Mouse (Mus musculus) kidney, adult 11 months (tissue): Measurements from ENCODE around the gene Magix.
A peak's percentile ranks its signal among the peaks of the same experiment; 100 is the strongest.
"Not testable (repeated sequence)": the region's sequence is repeated elsewhere in the genome, so short reads cannot be mapped to it uniquely, and the experiment has no call there.

Source experiments
- DNase-seq: peaks from one replicate; pipeline ENCODE4 v3.0.0; 2022

The Magix gene

DNA sequence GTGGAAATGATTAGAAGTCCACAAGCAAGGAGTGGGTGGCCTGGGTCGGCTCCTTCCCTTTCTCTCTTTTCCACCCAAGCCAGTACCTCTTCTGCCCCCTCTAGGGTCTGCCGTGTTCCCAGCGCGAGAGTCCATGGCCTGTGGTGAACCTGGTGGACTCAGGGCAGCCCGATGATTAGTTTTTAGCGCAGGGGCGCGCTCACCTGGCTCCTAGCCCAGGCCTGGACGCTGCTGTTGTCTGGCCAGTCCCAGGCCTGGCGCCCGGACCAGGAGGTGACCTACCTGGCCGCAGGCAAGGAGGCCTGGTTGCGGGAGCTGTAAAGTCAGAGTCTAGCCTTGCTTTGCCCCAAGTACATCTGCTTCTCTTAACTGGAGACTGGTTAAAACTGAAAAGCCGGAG lies at the start of gene Magix:
Gene Magix, minus strand, starts transcription at position 388 of the 400 bp plus-strand sequence.
- peak; percentile 74 for DNase-seq

DNA sequence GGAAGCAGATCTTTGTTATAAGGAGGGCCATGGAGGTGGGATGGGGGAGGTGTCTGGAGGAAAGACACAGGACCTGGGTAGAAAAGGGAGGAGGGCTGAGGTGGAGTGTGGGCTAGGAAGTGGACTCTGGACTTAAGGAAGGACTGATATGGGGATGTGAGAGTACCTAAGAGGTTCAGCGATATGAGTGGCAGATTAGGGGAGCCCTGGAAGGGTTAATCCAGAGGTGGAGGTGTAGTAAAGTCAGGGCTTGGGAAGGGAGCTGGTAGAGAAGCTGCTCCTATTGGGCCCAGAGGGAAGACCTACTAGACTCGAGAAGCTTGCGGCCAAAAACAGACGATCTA lies 47.8 kb upstream of the Magix start:
- DNase-seq: no peak

DNA sequence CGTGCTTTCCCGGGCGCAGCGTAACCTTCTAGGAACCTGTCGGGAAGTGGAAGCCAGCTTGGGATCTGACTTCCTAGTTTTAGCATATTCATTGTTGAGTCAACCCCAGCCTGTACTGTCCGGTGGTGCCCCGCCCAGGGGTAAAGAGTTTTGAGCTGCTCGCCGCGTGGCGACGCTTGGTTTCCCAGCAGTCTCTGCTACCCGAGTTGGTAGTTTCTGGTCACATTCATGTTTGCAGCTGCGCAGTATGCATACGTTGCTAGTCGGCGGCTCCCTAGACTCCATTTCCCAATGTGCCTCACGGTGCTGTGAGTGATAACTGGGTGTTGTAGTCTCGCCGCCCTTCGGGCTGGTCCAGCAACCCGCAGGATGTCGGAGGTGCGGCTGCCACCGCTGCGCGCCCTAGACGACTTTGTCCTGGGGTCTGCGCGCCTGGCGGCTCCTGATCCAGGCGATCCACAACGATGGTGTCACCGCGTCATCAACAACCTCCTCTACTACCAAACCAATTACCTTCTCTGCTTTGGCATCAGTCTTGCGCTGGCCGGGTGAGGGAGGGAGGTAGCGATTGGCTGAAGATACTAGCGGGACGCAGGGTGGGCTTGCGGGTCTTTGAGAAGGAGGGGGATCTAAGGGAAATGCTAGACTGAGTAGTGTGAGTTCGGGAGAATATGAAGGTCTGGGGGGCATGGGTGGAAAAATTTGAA lies 47.3 kb upstream of the Magix start, which contains the start of gene Praf2:
Gene Praf2, plus strand, starts transcription at position 225 of the 707 bp plus-strand sequence.
- DNase-seq: peak; percentile 86

DNA sequence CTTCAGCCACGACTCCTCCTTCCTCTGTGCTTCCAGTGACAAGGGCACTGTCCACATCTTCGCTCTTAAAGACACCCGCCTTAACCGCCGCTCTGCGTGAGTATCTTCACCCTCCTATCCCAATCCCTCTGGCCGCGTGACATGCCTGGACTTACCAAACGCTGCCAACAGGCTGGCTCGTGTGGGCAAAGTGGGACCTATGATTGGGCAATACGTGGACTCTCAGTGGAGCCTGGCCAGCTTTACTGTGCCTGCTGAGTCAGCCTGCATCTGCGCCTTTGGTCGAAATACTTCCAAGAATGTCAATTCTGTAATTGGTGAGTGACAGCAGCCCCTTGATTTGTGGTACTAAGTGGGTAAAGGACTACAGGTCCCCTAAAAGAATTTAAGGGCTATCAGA lies 46.1 kb upstream of the Magix start:
- DNase-seq: no peak

DNA sequence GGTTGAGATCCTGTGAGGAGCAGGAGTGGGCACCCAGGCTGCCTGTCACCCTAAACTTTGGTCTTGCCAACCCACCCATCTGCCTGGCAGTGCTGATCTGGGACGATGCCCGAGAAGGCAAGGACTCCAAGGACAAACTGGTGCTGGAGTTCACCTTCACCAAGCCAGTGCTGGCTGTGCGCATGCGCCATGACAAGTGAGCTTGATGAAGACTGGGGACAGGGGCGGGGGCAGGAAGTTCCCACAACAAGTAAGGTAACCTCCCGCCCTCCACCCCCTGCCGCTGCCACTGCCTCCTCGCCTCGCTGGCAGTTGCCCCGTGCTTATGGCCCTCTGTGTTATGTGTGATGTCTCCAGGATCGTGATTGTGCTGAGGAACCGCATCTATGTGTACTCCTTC lies 44.8 kb upstream of the Magix start:
- DNase-seq: no peak

DNA sequence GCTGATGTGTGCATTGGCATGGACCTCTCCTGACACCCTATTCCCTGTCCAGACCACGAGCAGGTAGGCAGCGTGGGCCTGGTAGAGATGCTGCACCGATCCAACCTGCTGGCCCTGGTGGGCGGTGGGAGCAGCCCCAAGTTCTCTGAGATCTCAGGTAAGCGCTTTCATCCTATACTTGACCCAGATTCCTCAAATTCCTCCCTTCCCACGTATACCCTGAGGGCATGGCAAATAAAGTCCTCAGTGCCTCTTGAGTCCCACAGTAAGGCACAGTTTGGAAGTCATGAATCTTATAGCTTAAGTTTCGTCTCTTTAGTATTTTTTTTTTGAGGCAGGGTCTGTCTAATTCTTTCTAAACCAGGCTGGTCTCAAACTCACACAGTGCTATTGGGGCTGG lies 43.1 kb upstream of the Magix start:
- no peak for DNase-seq

DNA sequence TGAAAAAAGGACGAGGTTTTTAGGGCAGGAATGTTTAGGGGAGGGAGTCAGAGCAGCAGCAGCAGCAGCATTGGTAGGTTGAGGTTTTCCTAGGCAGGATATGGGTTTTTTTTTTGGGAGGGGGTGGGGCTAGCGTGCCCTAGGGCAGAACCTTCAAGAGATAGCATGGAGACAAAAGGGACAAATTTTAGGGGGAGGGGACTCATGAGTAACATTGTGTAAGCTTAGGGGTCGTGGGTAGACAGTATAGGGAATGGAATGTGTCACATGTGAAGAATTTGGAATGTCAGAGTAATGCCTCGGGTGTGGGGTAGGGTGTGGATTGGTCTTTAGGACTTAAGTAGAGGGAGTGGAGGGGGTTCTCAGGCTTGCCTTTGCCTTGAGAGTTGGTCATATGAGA lies 41.6 kb upstream of the Magix start:
- DNase-seq: no peak

DNA sequence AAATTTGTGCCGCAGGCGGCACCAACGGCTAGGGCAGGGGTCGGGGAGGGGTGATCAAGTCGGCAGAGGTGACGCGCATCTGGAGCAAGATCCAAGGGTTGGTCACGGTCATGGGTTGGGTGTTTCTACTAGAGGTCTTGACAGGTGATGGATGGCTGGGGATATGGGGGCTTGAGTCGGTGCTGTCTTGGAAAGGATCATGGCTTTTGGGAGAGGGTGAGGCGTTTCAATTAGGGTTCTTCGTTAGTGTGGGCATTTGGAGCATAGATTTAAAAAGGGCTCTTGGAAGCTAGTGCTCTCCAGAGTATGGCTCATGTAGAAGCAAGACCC lies 41.2 kb upstream of the Magix start:
- no peak for DNase-seq

DNA sequence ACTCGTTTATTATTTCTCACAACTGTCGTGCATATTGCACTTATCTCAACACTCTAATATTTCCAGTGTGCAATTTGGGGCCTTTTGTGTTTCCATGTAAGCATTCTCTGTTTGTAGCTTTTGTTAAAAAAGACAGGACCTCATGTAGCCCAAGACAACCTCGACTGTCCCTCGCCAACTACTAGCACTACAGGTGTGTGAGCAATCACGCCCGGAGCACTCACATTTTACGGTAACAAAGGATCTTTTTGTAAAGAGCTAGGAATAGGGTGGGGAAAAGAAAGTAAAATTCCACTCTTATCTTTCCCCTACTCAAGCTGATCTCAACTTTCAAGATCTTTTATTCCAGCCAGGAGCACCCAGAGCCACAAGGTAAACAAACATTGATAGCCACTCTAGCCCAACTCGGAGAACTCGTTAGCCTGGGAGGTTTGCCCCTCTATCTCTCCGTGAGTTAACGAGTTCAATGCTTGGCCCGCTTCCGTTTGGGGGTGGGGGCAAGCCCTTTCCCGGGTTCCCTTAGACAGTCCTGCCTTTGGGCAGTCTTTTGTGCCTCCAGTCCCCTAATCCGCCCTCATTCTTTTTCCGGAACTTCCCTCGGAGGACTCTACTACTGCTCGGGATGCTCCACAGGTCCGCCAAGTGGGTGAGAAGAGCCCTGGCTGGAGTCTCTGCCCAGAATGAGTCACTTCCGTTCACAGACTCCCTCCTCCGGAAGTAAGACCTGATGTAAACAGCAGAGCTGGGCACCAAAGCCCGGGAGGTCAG lies 40.6 kb upstream of the Magix start, which contains the start of gene Gm45208:
Gene Gm45208, plus strand, starts transcription at position 732 of the 768 bp plus-strand sequence.
- peak; percentile 75 for DNase-seq

DNA sequence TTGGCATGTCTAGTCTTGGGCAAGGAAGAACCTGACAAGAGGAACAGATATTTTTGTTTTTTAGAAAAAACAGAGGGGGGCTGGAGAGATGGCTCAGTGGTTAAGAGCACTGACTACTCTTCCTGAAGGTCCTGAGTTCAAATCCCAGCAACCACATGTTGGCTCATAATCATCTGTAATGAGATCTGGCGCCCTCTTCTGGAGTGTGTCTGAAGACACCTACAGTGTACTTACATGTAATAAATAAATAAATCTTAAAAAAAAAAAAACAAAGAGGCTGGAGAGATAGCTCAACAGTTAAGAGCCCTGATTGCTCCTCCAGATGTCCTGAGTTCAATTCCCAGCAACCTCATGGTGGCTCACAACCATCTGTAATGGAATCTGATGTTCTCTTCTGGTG lies 35.0 kb upstream of the Magix start:
- DNase-seq: not testable (repeated sequence)

DNA sequence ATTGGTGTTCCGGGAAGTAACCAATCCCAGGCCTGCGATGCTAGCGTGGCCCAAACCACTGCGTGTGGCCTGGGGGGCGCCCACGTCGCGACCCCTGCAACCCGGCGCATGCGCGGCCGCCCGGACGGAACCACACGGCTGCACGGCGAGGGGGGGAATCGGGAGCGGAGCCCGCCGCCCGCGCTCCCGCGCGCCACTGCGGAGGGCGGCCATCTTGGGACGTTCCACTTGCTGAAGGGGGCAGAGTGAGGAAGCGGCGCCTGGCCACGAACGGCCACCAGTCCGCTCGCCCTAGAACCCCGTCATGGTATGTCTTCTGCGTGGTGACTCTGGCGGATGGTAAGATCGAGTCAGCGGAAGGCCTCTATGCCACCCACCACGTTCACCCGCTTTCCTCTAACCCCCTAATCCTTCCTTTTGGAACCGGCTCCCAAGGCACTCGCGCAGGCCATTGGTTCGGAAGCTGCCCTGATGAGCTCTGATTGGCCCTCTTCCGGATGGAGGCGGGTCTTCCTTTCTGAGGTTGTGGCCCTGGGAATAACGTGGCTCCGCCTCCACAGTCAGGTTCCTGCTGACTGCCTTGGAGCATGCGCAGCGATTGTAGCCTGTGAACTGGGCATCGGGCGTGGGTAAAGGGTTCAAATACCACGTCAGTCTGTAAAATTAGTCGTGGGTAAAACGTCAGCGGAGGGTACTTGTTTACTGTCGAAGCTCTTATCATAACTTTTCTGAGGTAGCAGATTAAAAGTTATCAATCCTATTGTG lies 33.3 kb upstream of the Magix start, which contains the start of gene Wdr45:
Gene Wdr45, plus strand, starts transcription at position 199 of the 765 bp plus-strand sequence.
- peak; percentile 97 for DNase-seq

DNA sequence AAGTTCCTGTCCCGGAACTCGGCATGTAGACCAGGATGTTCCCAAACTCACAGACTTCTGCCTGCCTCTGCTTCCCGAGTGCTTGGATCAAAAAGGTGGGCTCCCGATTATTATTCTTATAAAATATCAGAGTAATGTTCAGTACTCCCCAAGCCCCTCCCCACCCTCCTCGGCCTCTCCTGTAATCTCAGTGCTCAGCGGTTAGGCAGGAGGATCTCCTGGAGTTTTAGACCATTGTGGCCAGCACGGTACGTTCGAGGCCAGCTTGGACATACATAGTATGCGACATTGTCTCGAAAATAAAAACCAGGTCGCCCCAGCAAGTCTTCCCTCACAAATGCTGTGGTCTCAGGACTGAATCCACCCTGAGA lies 32.7 kb upstream of the Magix start:
- not testable (repeated sequence) for DNase-seq

DNA sequence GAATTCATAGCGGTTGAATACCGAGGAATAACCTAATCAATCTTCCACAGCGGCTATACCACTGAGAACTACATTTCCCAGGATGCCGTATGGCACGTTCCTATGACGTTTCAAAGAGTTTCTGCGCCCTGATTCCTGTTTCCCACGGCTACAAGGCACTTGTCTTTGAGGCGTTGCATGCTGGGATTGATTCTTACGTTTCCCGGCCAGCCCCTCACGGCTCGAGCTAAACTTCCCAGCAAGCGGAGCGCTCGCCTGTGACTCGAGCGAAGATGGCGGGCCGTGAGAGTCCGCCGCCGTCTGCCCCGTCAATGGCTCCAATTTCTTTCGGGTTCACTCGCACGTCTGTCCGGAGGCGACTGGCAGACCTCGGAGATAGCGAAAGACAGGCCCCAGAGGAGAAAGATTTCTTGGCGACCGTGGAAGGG lies 15.9 kb upstream of the Magix start, which contains the start of gene Gpkow:
Gene Gpkow, plus strand, starts transcription at position 178 of the 428 bp plus-strand sequence.
- peak; percentile 89 for DNase-seq

DNA sequence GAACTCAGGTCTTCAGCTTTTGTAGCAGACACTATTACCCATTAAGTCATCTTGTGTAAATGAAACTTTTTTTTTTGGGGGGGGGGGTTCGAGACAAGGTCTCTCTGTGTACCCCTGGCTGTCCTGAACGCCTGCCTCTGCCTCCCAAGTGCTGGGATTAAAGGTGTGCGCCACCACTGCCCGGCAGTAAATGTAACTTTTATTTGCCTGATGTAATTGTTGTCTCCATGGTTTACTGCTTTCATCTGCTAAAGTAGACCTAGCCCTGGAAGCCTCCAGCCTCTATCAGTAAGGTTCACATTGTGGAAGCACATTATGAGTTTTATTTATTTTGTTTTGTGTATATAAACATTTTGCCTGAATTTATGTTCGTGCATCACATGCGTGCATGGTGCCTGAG lies 15.5 kb upstream of the Magix start:
- DNase-seq: no peak

DNA sequence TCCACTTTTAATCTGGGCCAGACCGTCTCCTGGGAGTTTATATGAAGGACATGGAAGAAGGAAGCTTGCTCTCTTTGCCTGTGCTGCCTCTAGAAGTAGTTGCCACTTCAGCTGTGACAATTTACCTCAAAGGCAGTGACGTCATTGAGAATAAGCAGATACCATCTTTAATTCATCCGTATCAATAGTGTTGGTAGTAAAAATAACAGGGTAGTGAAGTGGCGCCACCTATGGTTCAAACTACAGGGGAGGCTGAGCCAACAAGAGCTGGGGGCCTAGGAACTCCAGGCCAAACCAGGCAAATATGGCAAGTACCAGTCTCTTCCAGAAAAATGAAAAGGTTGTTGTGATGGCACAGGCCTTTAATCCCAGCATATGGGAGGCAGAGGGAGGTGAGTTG lies 11.8 kb upstream of the Magix start:
- DNase-seq: peak; percentile 30

DNA sequence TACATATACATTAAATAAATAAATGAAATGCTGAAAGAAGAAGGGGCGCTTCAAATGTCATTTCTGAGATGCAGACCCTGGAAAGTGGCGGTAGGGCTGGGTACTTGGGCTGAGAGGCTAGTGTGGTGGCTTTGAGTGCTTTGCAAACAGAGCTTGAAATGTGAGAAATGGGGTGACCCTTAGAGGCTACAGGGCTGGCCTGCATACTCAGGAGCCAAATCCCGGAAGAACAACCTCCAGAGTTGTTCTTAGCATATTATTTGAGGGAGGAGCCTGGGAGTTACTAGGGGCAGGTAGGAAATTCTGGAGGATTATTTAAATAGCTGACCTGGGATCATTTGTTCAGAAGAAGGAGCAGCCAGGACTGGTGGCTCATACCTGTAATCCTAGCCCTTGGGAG lies 9.4 kb upstream of the Magix start:
- DNase-seq: no peak

DNA sequence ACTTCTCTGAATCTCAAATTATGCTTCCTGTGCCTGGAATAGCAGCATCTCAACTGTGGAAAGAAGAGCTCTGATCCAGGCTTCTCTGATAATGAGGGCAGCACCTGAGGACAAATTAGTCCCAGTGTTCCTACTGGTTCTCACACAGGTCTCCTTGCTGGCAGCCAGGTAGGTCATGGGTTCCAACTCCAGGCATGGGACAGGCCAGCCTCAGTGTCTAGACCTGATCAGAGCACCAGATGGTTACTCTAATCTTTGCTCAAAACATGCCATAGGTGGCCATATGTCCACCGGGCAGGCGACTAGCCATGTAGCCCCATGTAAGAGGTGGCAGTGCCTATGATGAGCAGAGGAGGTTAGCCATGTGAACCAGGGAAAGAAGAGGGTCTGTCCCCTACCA lies 7.3 kb upstream of the Magix start:
- no peak for DNase-seq

DNA sequence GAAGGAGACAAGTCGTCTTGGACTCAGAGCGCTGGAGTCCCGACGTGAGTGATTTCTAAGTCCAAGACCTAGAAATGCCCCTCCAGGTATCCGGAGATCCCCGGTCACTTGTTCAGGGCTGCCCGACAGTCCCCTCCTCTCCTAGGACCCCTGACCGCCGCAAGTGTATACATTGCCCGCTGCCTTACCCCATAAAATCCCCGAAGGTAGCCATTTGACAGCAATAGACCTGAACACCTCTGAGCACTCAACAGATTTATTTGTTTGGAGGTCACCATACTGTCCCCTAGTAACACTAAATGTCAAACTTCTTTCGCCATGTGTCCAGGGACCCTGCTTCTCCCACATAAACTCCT lies 1.0 kb downstream of the Magix start:
- DNase-seq: no peak

DNA sequence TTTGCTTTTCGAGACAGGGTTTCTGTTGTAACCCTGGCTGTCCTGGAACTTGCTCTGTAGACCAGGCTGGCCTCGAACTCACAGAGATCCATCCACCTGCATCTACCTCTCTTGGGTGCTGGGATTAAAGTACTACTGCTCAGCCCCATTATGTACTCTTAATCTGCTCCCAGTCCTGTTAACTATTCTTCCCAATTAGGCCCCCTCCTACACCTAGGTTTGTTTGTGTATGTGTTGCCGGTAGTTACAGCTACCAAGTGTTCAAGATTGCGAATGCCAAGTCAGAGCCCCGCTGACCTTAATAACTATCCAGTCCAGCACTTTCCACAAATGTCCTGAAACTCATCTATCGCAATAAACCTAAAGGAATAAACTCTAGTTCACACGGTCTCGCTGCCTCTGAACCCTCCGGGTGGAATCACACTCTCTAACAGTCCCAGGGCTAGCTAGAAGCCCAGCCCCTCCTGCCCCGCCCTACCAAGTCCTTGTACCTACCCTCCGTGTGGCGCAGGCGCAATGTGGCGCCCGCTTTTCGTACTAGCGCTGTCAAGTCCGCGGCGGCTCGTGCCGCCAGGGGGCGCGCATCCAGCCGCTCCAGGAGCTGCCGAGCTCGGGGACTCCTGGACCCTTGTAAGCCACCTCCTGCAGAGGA lies 1.5 kb downstream of the Magix start:
- peak; percentile 94 for DNase-seq

DNA sequence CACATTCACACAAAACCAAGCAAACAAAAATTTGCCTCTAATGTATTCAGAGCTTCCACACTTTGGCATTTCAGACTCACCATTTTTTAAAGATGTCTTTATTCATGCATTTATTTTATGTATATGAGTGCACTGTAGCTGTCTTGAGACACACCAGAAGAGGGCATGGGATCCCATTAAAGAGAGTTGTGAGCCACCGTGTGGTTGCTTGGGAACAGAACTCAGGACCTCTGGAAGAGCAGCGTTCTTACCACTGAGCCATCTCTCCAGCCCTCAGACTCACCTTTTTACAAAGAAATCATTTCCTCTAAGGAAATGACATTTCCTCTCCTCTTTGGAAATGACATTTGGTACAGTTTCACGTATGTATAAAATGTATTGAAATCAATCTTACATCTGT lies 2.1 kb downstream of the Magix start:
- no peak for DNase-seq

DNA sequence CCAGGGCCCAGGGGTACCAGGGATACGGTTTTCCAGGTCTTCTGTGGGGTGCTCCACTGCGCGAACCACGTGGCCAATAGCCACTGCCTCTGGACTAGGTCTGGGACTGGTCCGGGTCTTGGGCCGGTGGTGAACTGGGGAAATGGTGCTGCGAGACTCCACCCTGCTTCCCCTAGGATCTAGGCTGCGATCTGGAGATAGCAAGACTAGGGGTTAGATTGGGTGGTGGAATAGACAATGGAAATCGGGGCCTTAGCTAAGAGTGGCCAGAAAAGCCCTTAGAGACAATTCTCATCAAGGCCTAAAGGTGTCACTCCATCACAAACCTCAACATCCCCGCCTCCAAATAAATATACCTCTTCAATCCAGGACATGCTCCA lies 6.1 kb downstream of the Magix start:
- no peak for DNase-seq

DNA sequence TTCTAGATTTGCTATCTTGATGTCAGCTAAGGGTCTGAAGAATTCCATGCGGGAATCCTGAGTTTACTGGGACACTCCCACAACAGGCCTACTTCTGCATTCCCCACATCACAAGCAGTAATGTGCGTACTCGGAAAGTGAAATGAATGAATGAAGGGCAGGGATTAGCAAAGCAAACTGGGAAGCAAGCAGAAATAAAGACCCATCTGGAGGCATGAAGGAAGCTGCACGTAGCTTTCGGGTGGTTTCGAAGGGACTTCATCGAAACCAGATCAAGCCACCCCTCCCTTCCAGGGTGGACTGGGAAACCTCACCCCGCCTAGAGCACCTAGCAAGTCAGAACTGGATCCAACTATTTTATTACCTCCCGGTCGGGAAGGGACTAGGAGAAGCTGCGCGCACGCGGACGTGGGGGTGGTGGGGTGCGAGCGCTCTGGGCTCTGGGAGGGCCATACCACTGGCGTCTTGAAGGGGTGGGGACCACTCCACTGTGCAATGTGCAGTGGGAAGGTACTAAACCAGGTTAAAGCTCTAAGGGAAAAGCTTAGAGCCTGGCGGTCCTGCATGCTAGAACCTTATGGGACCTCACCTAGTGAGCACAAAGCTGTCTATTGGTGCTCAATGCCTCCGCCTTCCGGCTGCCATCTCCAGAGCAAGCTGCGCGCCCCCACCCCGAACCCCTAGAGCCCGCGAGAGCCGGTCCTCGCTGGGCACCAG lies 6.6 kb downstream of the Magix start:
- DNase-seq: peak; percentile 35
